Mouse (Mus musculus) right cerebral cortex, postnatal 4 days (tissue): Measurements from ENCODE around the gene Ibsp.

Source experiments
- DNase-seq: peaks from one replicate; pipeline ENCODE4 v3.0.0-alpha.2; 2022

Gene Ibsp

GRCm38 (mm10) chr5:104344526-104345240 lies 45.7 kb downstream of the Ibsp start:
- no peak for DNase-seq

GRCm38 (mm10) chr5:104345241-104345630 lies 46.3 kb downstream of the Ibsp start:
- DNase-seq = no peak

DNA sequence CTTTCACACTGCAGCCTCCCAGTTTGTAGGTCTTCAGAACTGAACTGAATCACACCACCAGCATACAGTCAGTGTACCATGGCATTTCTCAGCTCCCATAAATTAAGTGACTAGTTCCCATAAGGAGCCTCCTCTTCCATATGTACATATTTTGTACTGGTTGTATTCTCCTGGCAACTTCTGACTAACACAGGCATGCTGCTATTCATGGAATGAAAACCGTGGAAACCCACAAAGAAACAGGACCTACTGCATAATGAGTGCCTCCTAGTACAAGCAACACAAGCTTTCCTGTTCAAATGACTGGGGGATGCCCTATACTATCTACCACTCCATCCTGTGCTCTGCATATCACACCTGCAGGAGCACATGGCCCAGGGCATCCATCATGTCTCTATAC lies 52.1 kb downstream of the Ibsp start:
- no peak for DNase-seq

- no peak for DNase-seq
Measured at GRCm38 (mm10) chr5:104351874-104352273, 52.9 kb downstream of the Ibsp start.

DNA sequence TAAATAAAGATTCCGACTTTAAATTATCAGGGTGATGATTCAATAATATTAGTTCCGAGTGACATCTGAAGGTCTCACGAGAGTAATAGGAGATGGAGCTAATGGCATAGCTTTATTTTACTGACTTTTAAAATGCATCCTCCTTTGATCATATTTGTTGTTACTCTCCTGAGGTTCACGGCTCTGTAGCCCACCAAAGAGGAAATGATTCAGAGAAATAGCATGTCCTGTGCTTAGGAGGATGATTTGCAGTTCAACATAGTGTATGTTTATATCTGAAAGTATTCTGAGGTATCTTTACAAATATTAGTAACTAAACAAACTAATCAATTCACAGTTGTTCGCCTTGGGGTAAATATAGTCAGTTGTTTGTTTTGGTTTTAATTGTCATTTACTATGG lies 58.6 kb downstream of the Ibsp start:
- DNase-seq = no peak

- DNase-seq = no peak
Measured at GRCm38 (mm10) chr5:104358592-104358991, 59.6 kb downstream of the Ibsp start.

- DNase-seq = no peak
Measured at GRCm38 (mm10) chr5:104359257-104359656, 60.3 kb downstream of the Ibsp start.
